Mouse (Mus musculus): ENCODE data around the gene Clip2.

DNA sequence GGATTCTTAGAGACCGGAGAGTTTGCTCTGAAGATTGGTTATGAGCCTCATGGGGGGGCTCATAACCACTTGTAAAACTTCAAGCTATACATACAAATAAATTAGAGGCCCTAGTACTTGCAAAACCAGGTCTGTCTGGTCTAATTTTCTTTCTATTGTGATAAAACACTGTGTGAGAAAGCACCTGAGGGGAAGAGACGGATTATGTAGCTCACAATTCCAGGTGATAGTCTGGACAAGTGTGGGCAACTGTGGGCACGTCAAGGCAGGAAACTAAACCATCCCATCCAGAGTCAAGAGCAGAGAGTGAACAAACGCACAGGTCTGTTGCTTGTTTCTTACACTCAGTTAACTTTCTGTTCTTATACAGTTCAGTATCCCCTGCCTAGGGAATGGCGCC is 32.8 kb downstream of the Clip2 start:
- TF ChIP-seq CTCF (IDR thresholded peaks at IDR 0.05; ENCODE audit: extremely low read depth, insufficient read depth, insufficient read length, insufficient replicate concordance) (no peak), POLR2A (IDR thresholded peaks at IDR 0.05; ENCODE audit: low read depth, low read length) (no peak)
